Mouse (Mus musculus): ENCODE results near the gene 4930432M17Rik.

The 4930432M17Rik gene

DNA sequence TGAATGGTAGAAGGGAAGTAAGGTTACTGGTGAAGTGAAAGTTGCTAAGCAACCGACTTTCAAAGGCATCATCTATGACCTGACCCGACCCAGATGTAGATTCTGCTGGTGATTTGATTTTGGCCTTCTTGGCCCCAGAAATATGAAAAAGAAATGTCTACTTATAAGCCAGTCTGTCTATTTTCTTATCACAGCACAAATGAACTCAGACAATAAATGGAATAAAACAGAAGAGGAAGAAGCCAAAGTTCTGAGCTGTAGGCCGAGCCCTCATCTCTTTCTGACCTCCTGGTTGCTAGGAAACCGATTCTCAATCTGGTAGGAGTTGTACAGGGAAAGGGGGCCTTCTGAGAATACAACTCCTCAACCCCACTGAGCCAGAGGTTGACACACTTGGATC lies at the start of gene 4930432M17Rik:
Gene 4930432M17Rik (plus strand): TSS at position 301 of the 400 bp plus-strand sequence.
- no peak for DNase-seq (ENCODE audit: low read depth, low spot score)

DNA sequence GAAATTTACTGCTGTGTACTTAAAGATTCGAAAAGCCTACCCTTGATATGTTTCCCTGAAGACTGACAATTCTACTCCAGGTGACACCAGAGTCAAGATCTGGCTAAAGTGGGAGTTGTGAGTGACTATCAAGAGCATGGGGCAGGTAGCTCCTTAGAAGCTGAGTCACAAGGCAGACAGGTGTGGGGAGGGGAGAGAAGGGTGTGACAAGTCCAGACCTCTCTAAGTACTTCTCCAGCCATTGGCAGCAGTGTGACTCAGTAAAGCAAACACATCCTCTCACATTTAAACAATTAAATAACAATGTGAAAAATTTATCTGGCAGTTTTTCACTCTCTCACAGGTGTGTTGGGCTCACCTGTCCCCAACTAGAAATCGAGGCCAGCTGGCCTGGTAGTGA lies 44.9 kb upstream of the 4930432M17Rik start:
- no peak for DNase-seq (ENCODE audit: low read depth, low spot score)

DNA sequence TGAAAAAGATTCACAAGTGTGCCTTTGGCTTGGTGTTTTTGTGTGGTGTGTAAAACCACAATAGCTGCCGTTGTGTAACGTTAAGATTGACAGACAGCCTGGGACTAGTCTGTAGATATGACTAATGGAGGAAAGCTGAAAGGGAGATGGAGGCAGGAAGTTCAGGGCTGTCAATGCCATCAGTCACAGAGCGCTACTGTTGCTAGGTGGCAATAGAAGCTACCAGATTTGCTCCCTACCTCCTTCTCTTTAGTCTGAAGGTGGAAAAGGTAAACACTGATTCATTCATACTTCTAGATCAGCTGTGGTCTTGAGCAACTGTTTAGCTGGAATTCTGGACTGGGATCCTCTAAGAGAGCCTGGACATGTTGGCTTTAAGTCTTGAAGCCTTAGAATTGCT lies 44.3 kb upstream of the 4930432M17Rik start:
- DNase-seq (ENCODE audit: low read depth, low spot score): no peak

- DNase-seq (ENCODE audit: low read depth, low spot score): no peak
Observed at GRCm38 (mm10) chr3:121628245-121628644, 42.3 kb upstream of the 4930432M17Rik start.

DNA sequence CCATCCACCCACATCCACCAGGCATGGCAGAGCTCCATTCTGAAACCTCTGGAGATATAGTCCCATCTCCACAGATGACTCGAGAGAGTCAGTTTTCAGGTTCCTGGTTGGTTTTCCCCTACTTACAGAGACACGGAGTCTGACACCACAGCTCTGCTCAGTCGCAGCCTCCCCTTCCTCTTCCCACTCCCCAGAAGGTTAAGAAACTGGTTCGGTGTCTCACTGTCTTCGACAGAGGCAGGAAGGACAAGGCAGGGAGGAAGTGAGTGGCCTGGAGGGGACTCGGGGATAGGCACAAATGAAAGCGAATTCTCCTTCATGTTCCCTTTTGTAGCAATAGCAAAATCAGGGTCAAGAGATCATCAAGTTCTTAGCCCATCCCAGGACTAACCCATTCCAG lies 39.9 kb upstream of the 4930432M17Rik start:
- DNase-seq (ENCODE audit: low read depth, low spot score): no peak

DNA sequence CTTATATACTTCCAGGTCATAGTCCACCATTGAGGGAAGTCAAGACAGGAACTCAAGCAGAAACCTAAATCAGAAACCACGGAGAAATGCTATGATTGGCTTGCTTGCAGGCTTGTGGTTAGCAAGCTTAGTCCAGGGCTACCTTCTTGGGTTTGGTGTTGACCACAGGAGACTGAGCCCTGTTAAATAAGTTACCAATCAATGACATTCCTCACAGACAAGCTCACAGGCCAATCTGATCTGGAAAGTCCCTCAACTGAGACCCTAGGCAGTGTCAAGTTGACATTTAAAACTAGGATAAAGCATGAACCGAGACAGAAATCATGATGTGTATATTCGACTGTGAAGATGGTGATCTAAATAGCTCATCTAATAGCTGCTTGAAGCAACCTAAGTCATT lies 35.6 kb upstream of the 4930432M17Rik start:
- no peak for DNase-seq (ENCODE audit: low read depth, low spot score)

DNA sequence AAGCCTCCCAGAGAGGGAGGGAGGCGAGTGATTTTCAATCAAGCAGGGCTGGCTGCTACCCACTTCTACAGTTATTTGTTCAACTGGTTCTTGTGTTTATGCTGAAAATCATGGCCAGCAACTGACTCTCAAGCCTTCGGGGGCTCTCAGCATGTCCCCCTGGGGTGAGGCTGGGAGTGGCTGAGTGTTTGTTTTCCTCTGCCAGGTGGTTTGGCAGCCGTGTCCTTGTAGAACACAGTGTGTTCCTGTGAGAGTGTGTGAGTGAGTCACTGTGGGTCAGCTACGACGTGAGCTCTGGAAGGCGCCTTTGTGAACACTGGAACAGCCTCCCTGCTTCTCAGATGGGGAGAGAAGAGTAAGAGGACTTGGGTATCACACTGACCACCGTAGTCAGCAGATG lies 35.1 kb upstream of the 4930432M17Rik start:
- DNase-seq (ENCODE audit: low read depth, low spot score): no peak

- DNase-seq (ENCODE audit: low read depth, low spot score): no peak
Observed at GRCm38 (mm10) chr3:121636315-121636714, 34.2 kb upstream of the 4930432M17Rik start.

- no peak for DNase-seq (ENCODE audit: low read depth, low spot score)
Observed at GRCm38 (mm10) chr3:121636748-121637147, 33.8 kb upstream of the 4930432M17Rik start.

DNA sequence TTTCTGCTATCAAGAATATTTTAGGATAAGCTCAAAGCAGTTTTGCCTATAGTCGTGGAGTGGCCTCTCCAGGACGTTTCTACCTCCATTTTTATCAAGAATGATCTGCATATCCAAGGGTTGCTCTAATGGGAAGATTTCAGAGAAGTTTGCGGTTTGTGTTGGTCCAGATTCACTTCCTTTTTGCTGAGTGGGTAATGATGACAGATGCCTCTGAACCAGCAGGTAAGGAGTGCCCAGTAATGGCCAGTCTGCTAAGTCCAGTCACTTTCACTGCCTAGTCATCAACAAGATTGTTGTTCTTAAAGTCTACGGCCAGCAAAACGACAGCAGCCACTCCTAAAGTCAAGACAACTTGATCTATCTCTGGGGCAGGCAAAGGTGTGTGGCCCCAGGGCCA lies 32.8 kb upstream of the 4930432M17Rik start:
- no peak for DNase-seq (ENCODE audit: low read depth, low spot score)

DNA sequence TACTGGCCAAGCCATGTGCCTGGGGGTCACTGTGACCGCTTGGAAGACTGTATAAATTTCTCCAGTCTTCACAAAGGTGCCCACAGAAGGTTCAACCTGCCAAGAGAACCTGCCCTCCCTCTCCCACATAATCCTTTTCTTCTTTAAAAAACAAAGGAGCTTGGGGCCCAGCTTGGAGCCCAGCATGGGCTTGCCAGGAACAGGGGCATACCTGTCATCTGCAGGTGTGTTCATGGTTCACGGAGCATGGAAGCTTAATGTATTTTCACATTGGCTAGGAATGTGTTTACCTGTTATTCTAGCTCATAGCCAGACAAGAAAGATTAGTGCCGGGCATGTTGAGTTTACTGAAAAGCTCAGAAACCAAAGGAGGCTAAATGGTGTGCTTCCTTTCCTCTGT lies 32.3 kb upstream of the 4930432M17Rik start:
- no peak for DNase-seq (ENCODE audit: low read depth, low spot score)

- DNase-seq (ENCODE audit: low read depth, low spot score): no peak
Observed at GRCm38 (mm10) chr3:121640611-121641010, 30.0 kb upstream of the 4930432M17Rik start.

DNA sequence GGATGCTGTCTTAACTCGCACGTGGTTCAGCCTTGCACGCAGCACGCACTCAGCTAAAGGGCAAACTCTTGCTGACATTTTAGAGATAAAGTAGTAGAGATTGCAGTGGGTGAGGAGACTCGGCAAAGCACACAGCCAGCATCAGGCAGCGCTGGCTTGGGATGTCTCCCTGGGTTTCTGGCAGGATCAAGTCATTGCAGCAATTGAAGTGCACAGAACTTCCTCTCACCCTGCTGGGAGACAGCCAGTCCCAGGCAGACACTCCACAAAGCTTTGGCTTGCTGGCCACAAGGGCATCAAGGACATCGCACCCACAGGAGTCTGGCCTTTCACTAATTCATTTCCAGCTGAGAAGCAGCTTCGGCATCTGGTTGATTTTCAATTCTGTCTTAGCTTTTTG lies 27.3 kb upstream of the 4930432M17Rik start:
- no peak for DNase-seq (ENCODE audit: low read depth, low spot score)

GRCm38 (mm10) chr3:121645447-121645846 lies 25.1 kb upstream of the 4930432M17Rik start:
- no peak for DNase-seq (ENCODE audit: low read depth, low spot score)

GRCm38 (mm10) chr3:121646364-121647048 lies 24.1 kb upstream of the 4930432M17Rik start:
- DNase-seq (ENCODE audit: low read depth, low spot score): peak; percentile 19

DNA sequence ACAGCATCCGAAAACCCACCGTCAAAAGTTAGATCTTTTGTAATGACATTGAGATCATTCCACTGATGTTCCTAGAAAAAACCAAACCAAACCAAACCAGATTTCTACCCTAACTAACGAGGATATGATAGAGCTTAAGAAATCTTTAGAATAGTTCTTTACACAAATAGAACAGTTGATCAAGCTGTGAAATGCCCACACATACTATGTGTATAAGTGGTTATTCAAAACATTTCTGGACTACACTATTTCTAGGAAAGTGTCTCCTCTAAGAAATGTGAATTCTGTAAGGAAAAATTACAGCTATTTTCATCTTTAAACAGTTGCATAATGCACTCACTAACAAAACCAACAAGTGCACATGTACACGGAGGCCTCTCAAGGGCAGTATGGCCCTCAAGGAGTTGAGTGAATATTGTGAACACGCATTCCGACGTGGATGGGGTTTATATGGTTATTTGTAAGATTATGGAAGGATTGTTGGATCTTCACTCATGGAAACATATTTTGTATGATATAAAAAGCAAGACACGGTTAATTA lies 22.3 kb upstream of the 4930432M17Rik start:
- no peak for DNase-seq (ENCODE audit: low read depth, low spot score)

DNA sequence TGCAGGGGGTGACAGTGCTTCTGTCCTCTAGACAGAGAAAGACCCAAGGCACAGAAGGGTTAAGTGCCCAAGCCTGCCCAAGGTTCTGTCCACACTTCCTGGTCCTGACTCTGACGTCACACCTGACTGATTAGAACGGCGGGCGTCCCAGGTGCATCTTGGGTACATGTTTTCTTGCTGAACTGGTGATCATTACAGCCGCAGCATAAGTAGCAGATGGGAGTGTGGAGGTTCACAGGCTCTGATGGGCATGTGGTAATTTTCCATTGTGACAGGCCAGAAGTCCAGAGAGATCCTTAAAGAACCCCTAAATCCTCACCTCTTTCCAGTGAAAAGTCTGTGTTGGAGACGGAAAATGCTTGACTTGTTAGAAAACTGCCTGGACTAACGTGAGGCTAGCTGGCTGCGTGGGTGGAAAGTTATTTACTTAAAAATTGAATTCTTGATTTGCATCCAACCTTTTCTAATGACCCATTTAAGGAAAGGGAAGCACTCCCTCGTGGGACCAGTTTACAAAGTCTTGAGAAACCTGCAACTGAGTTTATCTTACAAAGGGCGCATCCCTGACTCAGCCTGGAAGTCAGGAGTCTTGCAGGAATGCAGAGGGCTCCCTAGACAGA lies 20.4 kb upstream of the 4930432M17Rik start:
- no peak for DNase-seq (ENCODE audit: low read depth, low spot score)

GRCm38 (mm10) chr3:121651710-121652109 lies 18.9 kb upstream of the 4930432M17Rik start:
- DNase-seq (ENCODE audit: low read depth, low spot score): no peak

DNA sequence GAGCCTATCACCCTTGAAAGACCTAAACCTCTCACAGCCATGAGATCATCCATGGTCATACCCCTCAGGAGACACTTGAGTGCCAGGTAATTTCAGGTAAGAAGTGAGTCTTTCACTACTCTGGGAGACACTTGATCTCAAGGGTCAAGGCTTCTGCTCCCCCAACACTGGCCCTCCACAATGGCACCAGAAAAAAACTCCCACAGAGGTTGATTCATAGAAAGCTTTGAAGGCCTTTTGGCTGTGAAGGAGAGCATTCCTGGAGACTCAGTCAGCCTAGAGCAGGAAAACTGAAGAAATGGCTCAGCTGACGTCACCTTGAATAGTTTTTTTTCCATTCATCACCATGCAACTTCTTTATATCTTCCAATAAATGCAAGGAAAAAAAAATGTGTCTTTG lies 18.4 kb upstream of the 4930432M17Rik start:
- no peak for DNase-seq (ENCODE audit: low read depth, low spot score)

DNA sequence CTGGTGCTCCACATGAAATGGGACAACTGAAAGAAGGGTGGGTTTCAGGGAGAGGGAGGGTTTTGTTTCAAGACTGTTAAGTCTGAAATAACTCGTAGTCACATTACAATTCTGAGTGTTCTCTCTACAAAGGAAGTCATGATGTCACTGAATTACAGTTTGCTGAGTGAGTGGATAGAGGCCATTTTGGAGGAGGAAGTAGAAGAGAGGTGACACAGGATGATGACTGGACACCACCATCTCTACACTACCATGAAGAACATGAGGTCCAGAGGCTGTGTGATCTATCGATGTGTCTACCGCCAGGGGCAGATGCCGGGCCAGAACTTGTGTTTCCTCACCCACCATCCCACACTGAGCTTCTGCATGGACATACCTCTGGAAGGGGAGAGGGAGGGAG lies 13.6 kb upstream of the 4930432M17Rik start:
- no peak for DNase-seq (ENCODE audit: low read depth, low spot score)

- no peak for DNase-seq (ENCODE audit: low read depth, low spot score)
Observed at GRCm38 (mm10) chr3:121662705-121663469, 7.7 kb upstream of the 4930432M17Rik start.

- no peak for DNase-seq (ENCODE audit: low read depth, low spot score)
Observed at GRCm38 (mm10) chr3:121663470-121663847, 7.1 kb upstream of the 4930432M17Rik start.

All from forelimb bud, embryonic 11.5 days (tissue).